Mouse (Mus musculus) intestine, embryonic 14.5 days (tissue): ENCODE data around the gene Acp2. TPM values are rescaled to one million over a fixed set of nuclear protein-coding genes. Genes with fewer than 3 reads are reported as not detected.

Source experiments
- ATAC-seq: fragments of 200-750 bp; cut with Nextera tagmentation; replicated peaks from 2 replicates; pipeline ENCODE4 v1.8.0; 2017; ENCODE audit warnings: low read depth, moderate number of reproducible peaks, moderate TSS enrichment, moderate library complexity; ENCODE audit not compliant: low FRiP score, low TSS enrichment
- DNase-seq: peaks from one replicate; pipeline ENCODE4 v3.0.0-alpha.2; 2018; ENCODE audit warnings: low spot score
- H3K27ac ChIP-seq: fragments of 300-500 bp; sonication (generic); 2 replicates; pipeline ENCODE4 v1.5.1; 2014; ENCODE audit warnings: low read depth, mild to moderate bottlenecking, control low read depth
- H3K27me3 ChIP-seq: fragments of 300-500 bp; sonication (generic); replicated peaks from 2 replicates; pipeline ENCODE4 v1.6.1; 2014; ENCODE audit warnings: low read length, control low read depth; ENCODE audit not compliant: control insufficient read depth, insufficient read depth
- H3K36me3 ChIP-seq: fragments of 300-500 bp; sonication (generic); 2 replicates; pipeline ENCODE4 v1.6.1; 2014; ENCODE audit warnings: low read length, control low read depth; ENCODE audit not compliant: control insufficient read depth, insufficient read depth
- H3K4me1 ChIP-seq: fragments of 300-500 bp; sonication (generic); replicated peaks from 2 replicates; pipeline ENCODE4 v1.6.1; 2014; ENCODE audit warnings: low read length, control low read depth, mixed read lengths; ENCODE audit not compliant: control insufficient read depth, insufficient read depth
- H3K4me2 ChIP-seq: fragments of 300-500 bp; sonication (generic); 2 replicates; pipeline ENCODE4 v1.6.1; 2014; ENCODE audit warnings: low read length
- H3K4me3 ChIP-seq: fragments of 300-500 bp; sonication (generic); 2 replicates; pipeline ENCODE4 v1.5.1; 2014; ENCODE audit warnings: low read depth, low read length, control low read depth, mixed read lengths
- H3K9ac ChIP-seq: fragments of 300-500 bp; sonication (generic); 2 replicates; pipeline ENCODE4 v1.6.1; 2014; ENCODE audit warnings: mild to moderate bottlenecking, low read length
- H3K9me3 ChIP-seq: fragments of 300-500 bp; sonication (generic); 2 replicates; pipeline ENCODE4 v1.6.1; 2016; ENCODE audit warnings: low read length, control low read depth; ENCODE audit not compliant: control insufficient read depth
- WGBS: fragments of 180-500 bp; shearing (Covaris S2); extraction: QIAGEN DNeasy Blood & Tissue Kit; methylation state at CpG from one replicate; pipeline ENCODE4 v1.1.7; 2014; 5-methylcytosine and 5-hydroxymethylcytosine counted together
- polyA plus RNA-seq: library from polyadenylated mRNA; unstranded; fragments of >200 nt; fragmentation: Nextera tagmentation; extraction: Ambion mirVana; gene quantifications from 2 replicates; pipeline ENCODE4 v1.2.1, GENCODE M21; 2014

Acp2 gene
- polyA plus RNA-seq, 1 experiment from 2014 or later: 26.1 TPM

DNA sequence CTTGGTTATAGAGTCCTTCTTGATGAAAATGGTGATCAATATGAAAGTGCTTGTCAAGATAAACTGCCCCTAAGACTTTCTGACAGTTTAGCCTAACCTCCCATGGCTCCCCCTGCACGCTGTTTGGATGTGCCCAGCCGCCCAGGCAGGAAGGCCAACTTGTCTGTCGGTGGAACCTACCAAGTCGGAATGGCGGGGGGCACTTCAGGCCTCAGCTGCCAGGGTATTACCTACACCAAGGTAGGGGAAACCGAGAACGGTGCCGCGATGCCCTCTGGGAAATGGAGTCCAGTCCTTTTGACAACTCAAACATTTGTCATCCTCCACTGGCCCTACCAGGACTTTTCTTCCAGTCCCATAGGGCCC lies 19.6 kb upstream of the Acp2 start:
- Histone ChIP-seq H3K4me3 (peak overlapping the region; percentile 96), H3K4me2 (peak overlapping the region; percentile 57), H3K9ac (peak overlapping the region; percentile 38), H3K27me3 (no peaks in the 10 kb centered on the region), H3K9me3 (no peaks in the 10 kb centered on the region), H3K4me1 (peaks cover 7% of the 10 kb centered on the region), H3K27ac (peak overlapping the region; percentile 48), H3K36me3 (0 out of 2 replicates have a peak, but pooled peaks cover under 1% of the 10 kb centered on the region)
- WGBS: under 1% methylated on average over 9 of the region's 9 CpGs
- DNase-seq (peak; percentile 96), ATAC-seq (peak; percentile 95)

DNA sequence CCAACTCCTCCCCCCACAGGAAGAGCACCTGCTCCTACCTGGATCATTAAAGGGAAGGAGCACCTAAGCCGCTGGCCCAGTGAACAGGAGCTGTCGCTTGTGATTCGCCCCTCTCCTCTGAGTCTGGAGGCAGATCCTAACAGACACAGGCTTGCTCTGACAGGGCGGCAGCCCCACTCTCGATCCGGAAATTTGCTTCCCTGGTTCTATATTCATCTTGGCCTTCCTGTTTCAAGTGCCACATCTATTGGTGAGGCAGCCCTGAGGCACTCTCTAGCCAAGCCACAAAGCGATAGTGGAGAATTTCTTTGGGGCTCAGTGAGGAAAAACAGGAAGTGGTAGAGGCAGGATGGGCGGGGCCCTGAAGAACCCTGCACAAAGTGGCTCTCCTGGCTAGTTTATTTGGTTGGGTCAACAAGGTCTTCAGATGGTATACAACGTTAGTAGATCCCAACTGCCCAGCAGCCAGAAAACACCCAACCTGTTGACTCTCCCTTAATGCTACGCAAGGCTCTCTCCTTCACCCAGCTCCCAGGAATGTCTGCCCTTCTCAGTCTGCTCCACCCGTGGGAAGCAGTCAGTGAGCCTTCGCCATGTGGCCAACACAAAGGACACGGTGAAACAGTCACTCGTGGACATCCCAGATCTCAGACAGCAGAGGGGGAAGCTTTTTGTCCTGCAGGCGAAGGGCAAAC lies 18.8 kb upstream of the Acp2 start, which contains the start of gene Madd:
TSS of gene Madd (minus strand) at position 127 of the 695 bp plus-strand sequence.
- ATAC-seq (no peak), DNase-seq (no peak)

GRCm38 (mm10) chr2:91186208-91186607 lies 16.5 kb upstream of the Acp2 start:
- DNase-seq (no peak), ATAC-seq (no peak)
- WGBS: 91% methylated on average over 1 of the region's 1 CpGs
- Histone ChIP-seq H3K27ac (no peak overlapping the region), H3K9ac (no peak overlapping the region), H3K27me3 (no peaks in the 10 kb centered on the region), H3K4me3 (no peak overlapping the region), H3K36me3 (no peaks in the 10 kb centered on the region), H3K9me3 (no peaks in the 10 kb centered on the region), H3K4me2 (no peak overlapping the region), H3K4me1 (peaks cover 7% of the 10 kb centered on the region; the same call in 1 of the 2 replicates)

More for the DNA sequence above, 18.8 kb upstream of the Acp2 start, which contains the start of gene Madd:
- Histone ChIP-seq H3K4me2 (peak within 1 kb of the TSS; percentile 57), H3K4me3 (peak within 1 kb of the TSS; percentile 96), H3K27me3 (no peaks in the 10 kb centered on the region), H3K36me3 (no peaks in the 10 kb centered on the region), H3K4me1 (peaks cover 7% of the 10 kb centered on the region), H3K9ac (peak within 1 kb of the TSS; percentile 38), H3K9me3 (no peaks in the 10 kb centered on the region), H3K27ac (peak within 1 kb of the TSS; percentile 48)
- WGBS: 56% methylated on average over 15 of the region's 15 CpGs

DNA sequence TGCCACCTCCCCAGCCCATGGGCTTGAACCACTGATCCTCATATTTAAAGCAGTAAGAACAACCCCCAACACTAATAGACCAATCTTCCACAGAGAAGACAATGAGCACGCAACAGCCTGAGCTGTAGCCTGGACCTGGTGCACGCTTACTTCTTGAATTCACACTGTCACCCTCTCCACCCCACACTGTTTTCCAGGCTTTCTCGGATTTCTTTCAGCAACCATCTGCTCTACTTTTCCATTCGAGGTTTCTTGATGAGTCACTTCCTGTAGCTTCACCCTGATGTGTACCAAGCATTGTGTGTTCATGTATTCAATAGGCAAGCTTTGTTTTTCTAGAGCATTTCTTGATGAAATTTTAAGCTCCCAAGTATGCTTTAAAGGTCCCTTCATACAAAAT lies 15.3 kb upstream of the Acp2 start:
- no peak overlapping the region for H3K9ac ChIP-seq
- DNase-seq (no peak), ATAC-seq (no peak)
- H3K27ac ChIP-seq: no peak overlapping the region
- no peaks in the 10 kb centered on the region for H3K27me3 ChIP-seq
- no peaks in the 10 kb centered on the region for H3K36me3 ChIP-seq
- WGBS: 63% methylated on average over 4 of the region's 4 CpGs
- H3K9me3 ChIP-seq: no peaks in the 10 kb centered on the region
- H3K4me3 ChIP-seq: no peak overlapping the region
- H3K4me1 ChIP-seq: no peaks in the 10 kb centered on the region
- no peak overlapping the region for H3K4me2 ChIP-seq

DNA sequence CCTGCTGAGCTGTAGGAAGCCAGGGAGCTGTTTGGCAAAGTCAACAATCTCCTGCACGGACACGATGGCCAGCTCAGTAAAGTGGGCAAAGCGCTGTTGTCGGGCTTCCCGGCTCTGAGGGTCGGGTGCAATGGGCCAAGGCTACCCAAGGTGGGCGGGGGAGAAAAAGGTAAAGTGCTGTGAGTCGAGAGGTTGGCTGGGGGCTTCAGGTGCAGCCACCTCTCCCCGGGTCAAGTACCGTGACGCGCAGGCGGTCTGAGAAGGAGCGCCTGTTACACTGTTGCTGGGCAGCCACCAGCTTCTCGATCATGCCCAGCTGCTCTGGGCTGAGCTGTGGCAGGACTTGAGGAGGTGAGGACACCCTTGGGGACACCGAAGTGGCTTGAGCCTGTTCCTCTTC lies 12.2 kb upstream of the Acp2 start:
- no peaks in the 10 kb centered on the region for H3K36me3 ChIP-seq
- no peak overlapping the region for H3K27ac ChIP-seq
- H3K9ac ChIP-seq: no peak overlapping the region
- no peaks in the 10 kb centered on the region; the same call in 1 of the 2 replicates for H3K4me1 ChIP-seq
- no peak for DNase-seq
- H3K4me2 ChIP-seq: no peak overlapping the region
- H3K4me3 ChIP-seq: no peak overlapping the region
- no peak for ATAC-seq
- 84% methylated on average over 16 of the region's 16 CpGs for WGBS
- H3K9me3 ChIP-seq: no peaks in the 10 kb centered on the region
- H3K27me3 ChIP-seq: no peaks in the 10 kb centered on the region

- Histone ChIP-seq H3K27ac (no peak overlapping the region), H3K9ac (peak overlapping the region; percentile 20), H3K4me3 (peak overlapping the region; percentile 33), H3K36me3 (no peaks in the 10 kb centered on the region), H3K9me3 (no peaks in the 10 kb centered on the region), H3K4me2 (peak overlapping the region; percentile 71), H3K27me3 (no peaks in the 10 kb centered on the region), H3K4me1 (peaks cover 2% of the 10 kb centered on the region; the same call in 1 of the 2 replicates)
- 2% methylated on average over 27 of the region's 27 CpGs for WGBS
- DNase-seq (peak; percentile 83), ATAC-seq (peak; percentile 88)
Observed at GRCm38 (mm10) chr2:91194624-91195332, 7.9 kb upstream of the Acp2 start.

- Histone ChIP-seq H3K4me1 (peaks cover 3% of the 10 kb centered on the region; the same call in 1 of the 2 replicates), H3K27me3 (no peaks in the 10 kb centered on the region), H3K9ac (no peak overlapping the region), H3K27ac (no peak overlapping the region), H3K9me3 (no peaks in the 10 kb centered on the region), H3K4me3 (no peak overlapping the region), H3K4me2 (no peak overlapping the region), H3K36me3 (no peaks in the 10 kb centered on the region)
- ATAC-seq (no peak), DNase-seq (no peak)
- WGBS: 73% methylated on average over 3 of the region's 3 CpGs
Observed at GRCm38 (mm10) chr2:91196577-91197001, 6.1 kb upstream of the Acp2 start.

DNA sequence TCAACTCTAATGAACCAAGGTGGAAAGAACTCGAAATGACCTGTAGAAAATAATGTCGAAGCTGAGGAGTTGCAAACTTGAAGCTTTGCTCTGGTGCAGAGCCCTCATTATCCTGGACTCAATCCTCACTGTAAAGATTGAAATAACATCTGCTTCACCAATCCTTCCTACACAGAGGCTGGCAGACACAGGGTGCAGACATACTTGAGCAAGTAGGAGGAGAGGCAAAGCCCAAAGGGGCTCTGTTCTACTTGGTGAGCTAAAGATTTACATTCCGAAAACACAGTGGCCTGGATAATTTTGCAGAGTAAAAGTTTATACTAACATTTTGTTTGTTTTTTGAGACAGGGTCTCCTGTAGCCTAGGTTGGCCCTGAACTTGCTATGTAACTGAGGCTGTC lies 3.8 kb upstream of the Acp2 start:
- ATAC-seq (no peak), DNase-seq (no peak)
- H3K9me3 ChIP-seq: no peaks in the 10 kb centered on the region

More for the DNA sequence above, 3.8 kb upstream of the Acp2 start:
- H3K9ac ChIP-seq: no peak overlapping the region
- H3K4me1 ChIP-seq: peaks cover 15% of the 10 kb centered on the region
- no peaks in the 10 kb centered on the region for H3K36me3 ChIP-seq
- H3K27me3 ChIP-seq: no peaks in the 10 kb centered on the region
- no peak overlapping the region for H3K27ac ChIP-seq
- no peak overlapping the region for H3K4me3 ChIP-seq
- 84% methylated on average over 3 of the region's 3 CpGs for WGBS
- H3K4me2 ChIP-seq: no peak overlapping the region
